Mouse (Mus musculus) right cerebral cortex, postnatal 14 days (tissue): ENCODE data around the gene Ppef1.

Source experiments
- DNase-seq: peaks from one replicate; pipeline ENCODE4 v3.0.0; 2022

Gene Ppef1

DNA sequence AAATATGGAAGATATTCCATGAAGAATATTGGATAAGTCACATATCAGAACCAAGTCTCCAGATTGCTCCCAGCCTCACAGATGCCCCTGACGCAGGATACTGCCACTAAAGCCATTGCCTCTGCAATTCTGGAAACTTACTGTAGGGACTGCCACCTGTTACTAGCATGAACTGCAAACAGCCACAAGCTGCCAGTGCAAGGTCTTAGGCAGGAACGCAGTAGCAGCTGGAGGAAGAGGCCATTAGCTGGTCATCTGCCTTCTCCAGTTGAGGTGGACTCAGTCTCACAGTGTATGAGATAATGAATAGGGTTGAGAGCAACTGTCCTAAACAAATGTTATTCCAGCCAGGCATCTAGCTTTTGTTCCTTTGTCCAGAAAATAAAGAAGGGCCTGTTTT is 137.5 kb downstream of the Ppef1 start:
- DNase-seq: no peak

DNA sequence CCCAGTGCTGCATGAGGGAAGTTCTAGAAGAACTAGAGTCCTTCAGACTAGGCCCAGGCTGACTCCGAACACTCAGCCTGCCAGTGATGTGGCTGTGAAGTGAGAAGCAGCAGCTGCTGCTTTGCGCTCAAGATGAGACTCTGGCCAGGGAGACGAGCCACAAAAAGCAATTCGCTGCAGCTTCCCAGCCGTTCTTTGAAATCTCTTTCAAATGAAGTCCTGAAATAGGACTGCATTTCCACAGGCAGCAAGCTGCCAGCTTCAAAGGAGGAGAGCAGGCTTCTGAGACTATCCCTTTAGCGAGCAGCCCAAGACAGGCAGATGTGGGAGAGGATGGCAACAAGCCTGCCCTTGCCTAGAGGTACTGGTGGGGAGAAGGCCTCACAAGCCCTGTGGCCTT is 142.6 kb downstream of the Ppef1 start:
- DNase-seq: peak; percentile 36

GRCm38 (mm10) chrX:160590147-160590546 is 145.4 kb downstream of the Ppef1 start:
- no peak for DNase-seq

- DNase-seq: no peak
These were observed 147.0 kb downstream of the Ppef1 start for GRCm38 (mm10) chrX:160588523-160588922.

DNA sequence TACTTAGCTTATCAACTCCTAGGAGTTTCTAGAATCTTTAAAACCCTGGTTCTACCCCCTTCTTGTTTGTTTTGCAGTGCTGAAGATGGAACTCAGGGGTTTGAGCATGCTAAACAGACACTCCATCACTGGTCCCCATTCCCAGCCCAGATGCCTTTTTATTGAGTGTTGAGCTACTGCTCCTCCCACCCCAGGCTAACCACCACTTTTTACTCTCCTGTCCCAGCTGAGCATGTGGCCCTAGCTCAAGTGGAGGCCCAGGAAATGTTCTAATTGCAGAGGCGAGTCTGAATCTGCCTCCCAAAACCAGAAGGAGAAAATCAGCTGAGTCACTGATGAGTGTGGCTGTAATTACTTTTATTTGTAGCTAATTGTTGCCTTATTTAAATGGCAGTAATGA is 150.5 kb downstream of the Ppef1 start:
- no peak for DNase-seq

- DNase-seq: no peak
These were observed 151.3 kb downstream of the Ppef1 start for GRCm38 (mm10) chrX:160584148-160584838.

DNA sequence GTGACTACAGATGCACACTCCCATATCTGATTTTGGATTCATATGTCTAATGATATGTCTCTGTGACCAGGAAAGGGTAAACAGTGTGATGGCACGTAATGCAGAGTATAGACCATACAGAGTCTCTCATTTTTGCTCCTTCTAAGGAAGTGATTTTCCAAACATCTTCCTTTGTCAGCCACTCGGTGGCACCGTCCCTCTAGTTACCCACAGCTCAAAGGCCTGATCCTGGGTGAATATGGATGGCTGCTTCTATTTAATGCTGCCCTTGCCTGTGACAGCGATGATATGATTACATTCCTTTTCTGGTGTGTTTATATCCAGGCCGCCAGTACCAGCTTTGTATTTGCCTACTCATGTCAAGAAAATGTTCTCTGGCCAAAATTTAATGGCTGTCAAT is 152.0 kb downstream of the Ppef1 start:
- DNase-seq: no peak
